Mouse (Mus musculus) liver, embryonic 13.5 days (tissue): ENCODE measurements around the gene Olfr1013. TPM values are rescaled to one million over a fixed set of nuclear protein-coding genes. Genes with fewer than 3 reads are reported as not detected.

Experiments
- polyA plus RNA-seq: library from polyadenylated mRNA; unstranded; fragments of >200 nt; fragmentation: Nextera tagmentation; extraction: Ambion mirVana; gene quantifications from 2 replicates; pipeline ENCODE4 v1.2.1, GENCODE M21; 2015

Gene Olfr1013
- polyA plus RNA-seq, 1 experiment from 2014 or later = not detected

Other genes with a start within 250 kb of the Olfr1013 start
- not detected in 2 replicates for gene 4833423E24Rik, start 248.1 kb upstream of the Olfr1013 start, polyA plus RNA-seq
- gene Olfr996, start 187.9 kb upstream of the Olfr1013 start, polyA plus RNA-seq = not detected in 2 replicates
- not detected in 2 replicates for gene Olfr998, start 178.2 kb upstream of the Olfr1013 start, polyA plus RNA-seq
- gene Olfr1000, start 155.2 kb upstream of the Olfr1013 start, polyA plus RNA-seq = not detected in 2 replicates
- not detected in 2 replicates for gene Olfr1002, start 116.4 kb upstream of the Olfr1013 start, polyA plus RNA-seq
- not detected in 2 replicates for gene Olfr154, start 102.6 kb upstream of the Olfr1013 start, polyA plus RNA-seq
- not detected in 2 replicates for gene Olfr1006, start 88.3 kb upstream of the Olfr1013 start, polyA plus RNA-seq
- gene Olfr1008, start 77.7 kb upstream of the Olfr1013 start, polyA plus RNA-seq = not detected in 2 replicates
- gene Olfr1009, start 51.7 kb upstream of the Olfr1013 start, polyA plus RNA-seq = not detected in 2 replicates
- not detected in 2 replicates for gene Olfr1012, start 4.3 kb upstream of the Olfr1013 start, polyA plus RNA-seq
- gene Olfr1014, start 5.6 kb downstream of the Olfr1013 start, polyA plus RNA-seq = not detected in 2 replicates
- gene Olfr1015, start 14.9 kb downstream of the Olfr1013 start, polyA plus RNA-seq = not detected in 2 replicates
- not detected in 2 replicates for gene Olfr1016, start 35.4 kb downstream of the Olfr1013 start, polyA plus RNA-seq
- gene Olfr1018, start 51.4 kb downstream of the Olfr1013 start, polyA plus RNA-seq = not detected in 2 replicates
- gene Olfr1019, start 78.4 kb downstream of the Olfr1013 start, polyA plus RNA-seq = not detected in 2 replicates
- not detected in 2 replicates for gene Olfr1020, start 79.9 kb downstream of the Olfr1013 start, polyA plus RNA-seq
- gene Olfr1022, start 101.5 kb downstream of the Olfr1013 start, polyA plus RNA-seq = not detected in 2 replicates
- gene Olfr1023, start 118.5 kb downstream of the Olfr1013 start, polyA plus RNA-seq = not detected in 2 replicates
- not detected in 2 replicates for gene Olfr1024, start 138.0 kb downstream of the Olfr1013 start, polyA plus RNA-seq
- not detected in 2 replicates for gene Olfr1025-ps1, start 148.1 kb downstream of the Olfr1013 start, polyA plus RNA-seq
- gene Olfr1026, start 154.5 kb downstream of the Olfr1013 start, polyA plus RNA-seq = not detected in 2 replicates
- gene Olfr1028, start 183.3 kb downstream of the Olfr1013 start, polyA plus RNA-seq = not detected in 2 replicates
- not detected in 2 replicates for gene Olfr1029, start 206.8 kb downstream of the Olfr1013 start, polyA plus RNA-seq
- not detected in 2 replicates for gene Olfr1030, start 212.2 kb downstream of the Olfr1013 start, polyA plus RNA-seq
- not detected in 2 replicates for gene Olfr1031, start 223.2 kb downstream of the Olfr1013 start, polyA plus RNA-seq
- gene Olfr1032, start 238.4 kb downstream of the Olfr1013 start, polyA plus RNA-seq = not detected in 2 replicates